Mouse (Mus musculus) midbrain, postnatal 0 days (tissue): Measurements from ENCODE around the gene Elmsan1. TPM values are rescaled to one million over a fixed set of nuclear protein-coding genes. Genes with fewer than 3 reads are reported as not detected.

ENCODE experiments used
- ATAC-seq: fragments of 200-750 bp; cut with Nextera tagmentation; 2 replicates; pipeline ENCODE4 v1.8.0; 2017; ENCODE audit warnings: moderate number of reproducible peaks, mild to moderate bottlenecking, moderate TSS enrichment, moderate library complexity; ENCODE audit not compliant: low FRiP score
- DNase-seq: peaks from one replicate; pipeline ENCODE4 v3.0.0-alpha.2; 2015; ENCODE audit warnings: low spot score
- H3K27ac ChIP-seq: fragments of 300-500 bp; sonication (generic); 2 replicates; pipeline ENCODE4 v1.5.1; 2014; ENCODE audit warnings: low read depth, mild to moderate bottlenecking, low read length, mixed read lengths
- H3K27me3 ChIP-seq: fragments of 300-500 bp; sonication (generic); 2 replicates; pipeline ENCODE4 v1.6.1; 2014; ENCODE audit warnings: low read length, control low read depth, mixed read lengths; ENCODE audit not compliant: insufficient read depth
- H3K36me3 ChIP-seq: fragments of 300-500 bp; sonication (generic); 2 replicates; pipeline ENCODE4 v1.6.1; 2014; ENCODE audit warnings: low read length, control low read depth, mixed read lengths; ENCODE audit not compliant: insufficient read depth
- H3K4me1 ChIP-seq: fragments of 300-500 bp; sonication (generic); 2 replicates; pipeline ENCODE4 v1.6.1; 2014; ENCODE audit warnings: mild to moderate bottlenecking, control low read depth, antibody characterized with exemption, low read length, mixed read lengths; ENCODE audit not compliant: insufficient read depth
- H3K4me2 ChIP-seq: fragments of 300-500 bp; sonication (generic); 2 replicates; pipeline ENCODE4 v1.6.1; 2014; ENCODE audit warnings: low read depth, mild to moderate bottlenecking, low read length, mixed read lengths; ENCODE audit not compliant: poor library complexity, severe bottlenecking
- H3K4me3 ChIP-seq: fragments of 300-500 bp; sonication (generic); 2 replicates; pipeline ENCODE4 v1.5.1; 2014; ENCODE audit warnings: low read depth, mild to moderate bottlenecking, low read length, moderate library complexity
- H3K9ac ChIP-seq: fragments of 300-500 bp; sonication (generic); replicated peaks from 2 replicates; pipeline ENCODE4 v1.6.1; 2014; ENCODE audit warnings: mild to moderate bottlenecking, low read length, moderate library complexity, mixed read lengths; ENCODE audit not compliant: poor library complexity, severe bottlenecking
- H3K9me3 ChIP-seq: fragments of 300-500 bp; sonication (generic); 2 replicates; pipeline ENCODE4 v1.6.1; 2016; ENCODE audit warnings: low read length, control low read depth
- CTCF ChIP-seq: IDR thresholded peaks from 2 replicates; pipeline ENCODE4 v1.5.1; 2016; ENCODE audit warnings: antibody characterized with exemption, mild to moderate bottlenecking
- WGBS: fragments of 180-500 bp; shearing (Covaris S2); extraction: QIAGEN DNeasy Blood & Tissue Kit; methylation state at CpG from one replicate; pipeline ENCODE4 v1.1.7; 2014; 5-methylcytosine and 5-hydroxymethylcytosine counted together
- polyA plus RNA-seq: library from polyadenylated mRNA; unstranded; fragments of >200 nt; fragmentation: Nextera tagmentation; extraction: Ambion mirVana; gene quantifications from 2 replicates; pipeline ENCODE4 v1.2.1, GENCODE M21; 2015
- total RNA-seq: library from RNA; depleted of rRNA; stranded (reverse); fragments of >200 nt; gene quantifications from 2 replicates; pipeline ENCODE4 v1.2.3, GENCODE M21; 2014

Elmsan1 gene
- total and polyA plus RNA-seq, 2 experiments from 2014 or later, result 3.0 to 15.6 TPM

GRCm38 (mm10) chr12:84211021-84211538, 7.6 kb downstream of the Elmsan1 start:
- ATAC-seq (no peak), DNase-seq (no peak)
- Histone ChIP-seq H3K9me3 (no peaks in the 10 kb centered on the region), H3K36me3 (no peaks in the 10 kb centered on the region), H3K4me2 (no peak overlapping the region), H3K4me1 (no peaks in the 10 kb centered on the region), H3K27ac (no peak overlapping the region), H3K9ac (no peak overlapping the region), H3K27me3 (no peaks in the 10 kb centered on the region), H3K4me3 (no peak overlapping the region)
- 59% methylated on average over 9 of the region's 9 CpGs for WGBS
- TF ChIP-seq CTCF, result no peak

- Histone ChIP-seq H3K9me3 (no peaks in the 10 kb centered on the region), H3K9ac (no peak overlapping the region), H3K27me3 (no peaks in the 10 kb centered on the region), H3K4me2 (no peak overlapping the region), H3K36me3 (no peaks in the 10 kb centered on the region), H3K4me1 (no peaks in the 10 kb centered on the region), H3K4me3 (no peak overlapping the region), H3K27ac (no peak overlapping the region)
- no peak for ATAC-seq
- DNase-seq, result no peak
- 94% methylated on average over 11 of the region's 11 CpGs for WGBS
- no peak for TF ChIP-seq CTCF
These were observed 8.4 kb downstream of the Elmsan1 start for GRCm38 (mm10) chr12:84210288-84210687.

- Histone ChIP-seq H3K27me3 (no peaks in the 10 kb centered on the region), H3K9me3 (no peaks in the 10 kb centered on the region), H3K4me1 (0 out of 2 replicates have a peak, but pooled peaks cover under 1% of the 10 kb centered on the region), H3K9ac (no peak overlapping the region), H3K27ac (no peak overlapping the region), H3K4me2 (no peak overlapping the region), H3K4me3 (no peak overlapping the region), H3K36me3 (no peaks in the 10 kb centered on the region)
- DNase-seq (no peak), ATAC-seq (no peak)
- TF ChIP-seq CTCF, result no peak
- 89% methylated on average over 11 of the region's 11 CpGs for WGBS
These were observed 9.6 kb downstream of the Elmsan1 start for GRCm38 (mm10) chr12:84209093-84209492.

GRCm38 (mm10) chr12:84207209-84207817, 11.4 kb downstream of the Elmsan1 start:
- 91% methylated on average over 18 of the region's 18 CpGs for whole genome bisulfite sequencing
- ATAC-seq (no peak), DNase-seq (no peak)
- H3K4me1 ChIP-seq, result 0 out of 2 replicates have a peak, but pooled peaks cover 4% of the 10 kb centered on the region
- no peak overlapping the region for H3K27ac ChIP-seq
- H3K36me3 ChIP-seq, result no peaks in the 10 kb centered on the region
- TF ChIP-seq CTCF, result no peak
- no peak overlapping the region for H3K4me3 ChIP-seq
- H3K9me3 ChIP-seq, result no peaks in the 10 kb centered on the region
- H3K27me3 ChIP-seq, result no peaks in the 10 kb centered on the region
- no peak overlapping the region for H3K4me2 ChIP-seq
- H3K9ac ChIP-seq, result no peak overlapping the region

GRCm38 (mm10) chr12:84206525-84206924, 12.2 kb downstream of the Elmsan1 start:
- H3K27me3 ChIP-seq, result no peaks in the 10 kb centered on the region
- 0 out of 2 replicates have a peak, but pooled peaks cover 4% of the 10 kb centered on the region for H3K4me1 ChIP-seq
- H3K36me3 ChIP-seq, result no peaks in the 10 kb centered on the region
- no peak overlapping the region for H3K4me3 ChIP-seq
- no peak for DNase-seq
- H3K9me3 ChIP-seq, result no peaks in the 10 kb centered on the region
- no peak overlapping the region for H3K27ac ChIP-seq
- no peak overlapping the region for H3K4me2 ChIP-seq
- 58% methylated on average over 7 of the region's 7 CpGs for WGBS
- H3K9ac ChIP-seq, result no peak overlapping the region
- no peak for ATAC-seq
- no peak for TF ChIP-seq CTCF

GRCm38 (mm10) chr12:84205659-84206185, 13.0 kb downstream of the Elmsan1 start:
- Histone ChIP-seq H3K4me2 (no peak overlapping the region), H3K4me1 (0 out of 2 replicates have a peak, but pooled peaks cover 4% of the 10 kb centered on the region), H3K9me3 (no peaks in the 10 kb centered on the region), H3K27me3 (no peaks in the 10 kb centered on the region), H3K36me3 (no peaks in the 10 kb centered on the region), H3K27ac (no peak overlapping the region), H3K9ac (no peak overlapping the region), H3K4me3 (no peak overlapping the region)
- no peak for TF ChIP-seq CTCF
- 91% methylated on average over 10 of the region's 10 CpGs for WGBS
- no peak for DNase-seq
- ATAC-seq, result no peak
